Mouse (Mus musculus) erythroid progenitor cell, adult 5-6 weeks (primary cell): Measurements from ENCODE around the gene Zyx. TPM values are rescaled to one million over a fixed set of nuclear protein-coding genes. Genes with fewer than 3 reads are reported as not detected.

Source experiments
- ATAC-seq: replicated peaks from 2 replicates; pipeline ENCODE4 v1.8.0; 2016; ENCODE audit warnings: moderate number of reproducible peaks, mild to moderate bottlenecking, moderate TSS enrichment, inconsistent platforms; ENCODE audit not compliant: poor library complexity, low FRiP score, severe bottlenecking
- total RNA-seq, 2 experiments: library from RNA; stranded (forward) in 1 of 2; stranded (reverse) in 1 of 2; fragments of 150-400 nt in 1 of 2; fragments of 186-747, 209-891 nt in 1 of 2; gene quantifications; 2 replicates each; pipeline versions ENCODE4 v1.2.3 to v1.2.4; 2015 to 2017; ENCODE audit warnings: low replicate concordance in 2 of 2

The Zyx gene
- total RNA-seq, 2 experiments from 2014 or later, result 12.8 to 37.3 TPM

- no peak for ATAC-seq
Measured at GRCm38 (mm10) chr6:42391796-42392330, 42.4 kb downstream of the Zyx start.

- no peak for ATAC-seq
Measured at GRCm38 (mm10) chr6:42395960-42396809, 46.8 kb downstream of the Zyx start.

- ATAC-seq, result no peak
Measured at GRCm38 (mm10) chr6:42397041-42397657, 47.7 kb downstream of the Zyx start.

DNA sequence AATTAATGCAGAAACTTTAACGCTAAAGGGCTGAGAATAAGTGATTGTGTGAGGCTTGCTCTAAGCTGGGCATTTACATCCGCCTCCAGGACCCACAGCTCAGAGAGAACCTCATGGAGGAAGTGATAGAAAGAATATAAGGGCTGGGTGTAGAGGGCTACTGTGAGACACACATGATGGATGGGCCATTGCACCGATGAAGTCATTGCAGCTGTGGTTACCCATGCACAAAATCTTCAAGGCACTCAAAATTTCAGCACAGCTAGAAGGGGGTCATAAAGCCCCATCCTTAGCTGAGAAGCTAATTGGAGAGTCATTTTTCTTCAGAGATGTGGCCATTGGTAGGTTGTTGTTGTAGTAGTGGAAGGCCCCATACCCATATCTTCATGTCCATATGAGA is 48.9 kb downstream of the Zyx start:
- ATAC-seq, result no peak

GRCm38 (mm10) chr6:42398998-42399397 is 49.6 kb downstream of the Zyx start:
- no peak for ATAC-seq

DNA sequence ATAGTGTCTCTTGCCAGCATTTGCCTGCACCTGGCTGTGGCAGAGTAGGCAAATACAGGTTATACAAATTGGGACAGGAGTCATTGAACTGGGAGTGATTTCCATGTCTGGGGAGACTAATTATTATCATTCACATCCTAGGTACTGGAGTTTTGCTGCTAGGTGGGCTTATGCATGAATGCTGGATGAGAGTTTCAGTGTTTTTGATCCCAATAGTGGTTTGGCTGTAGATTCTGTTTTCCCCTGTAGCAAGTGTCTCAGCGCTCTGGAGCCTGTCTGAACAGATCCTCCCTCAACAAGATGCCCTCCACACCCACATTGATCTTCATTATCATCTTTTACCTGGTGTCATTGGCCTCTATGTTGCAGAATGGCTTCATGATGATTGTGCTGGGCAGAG is 50.5 kb downstream of the Zyx start, which contains the start of gene Tas2r143:
TSS of gene Tas2r143 (plus strand) at position 301 of the 400 bp plus-strand sequence.
- no peak for ATAC-seq

DNA sequence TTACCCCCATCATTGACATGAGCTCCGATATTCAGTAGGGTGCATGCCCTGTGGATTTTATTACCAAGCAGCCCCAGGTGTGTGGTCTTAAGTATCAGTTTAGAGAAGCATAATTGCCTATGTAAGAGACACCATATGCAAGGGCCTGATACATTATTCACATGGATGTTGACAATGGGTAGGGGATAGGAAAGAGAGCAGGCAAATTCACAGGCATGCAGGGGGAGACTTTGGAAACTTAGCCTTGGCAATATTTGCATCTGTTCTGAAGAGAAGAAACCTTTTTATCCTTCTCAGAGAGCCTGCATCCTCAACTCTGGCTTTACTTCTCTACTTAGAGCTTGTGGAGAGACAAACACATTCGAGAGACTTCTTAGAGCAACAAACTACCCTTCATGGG is 55.7 kb downstream of the Zyx start, which contains the start of gene Tas2r135:
TSS of gene Tas2r135 (plus strand) at position 301 of the 400 bp plus-strand sequence.
- no peak for ATAC-seq

Other genes starting within 250 kb of the Zyx start
- not detected in 2 replicates for gene Tas2r139, start 208.7 kb upstream of the Zyx start, total RNA-seq (2015; ENCODE audit: low replicate concordance)
- gene Tas2r139, start 208.7 kb upstream of the Zyx start, total RNA-seq (2017; ENCODE audit: low replicate concordance), result not detected in 2 replicates
- not detected in 2 replicates for gene Tas2r144, start 134.3 kb upstream of the Zyx start, total RNA-seq (2015; ENCODE audit: low replicate concordance)
- gene Tas2r144, start 134.3 kb upstream of the Zyx start, total RNA-seq (2017; ENCODE audit: low replicate concordance), result not detected in 2 replicates
- gene Gstk1, start 103.7 kb upstream of the Zyx start, total RNA-seq (2015; ENCODE audit: low replicate concordance), result 5.4 and 20.1 TPM in 2 replicates
- gene Gstk1, start 103.7 kb upstream of the Zyx start, total RNA-seq (2017; ENCODE audit: low replicate concordance), result 2.1 and 3.8 TPM in 2 replicates
- not detected in 2 replicates for gene Tmem139, start 87.7 kb upstream of the Zyx start, total RNA-seq (2015; ENCODE audit: low replicate concordance)
- gene Tmem139, start 87.7 kb upstream of the Zyx start, total RNA-seq (2017; ENCODE audit: low replicate concordance), result not detected in 2 replicates
- gene Casp2, start 84.6 kb upstream of the Zyx start, total RNA-seq (2015; ENCODE audit: low replicate concordance), result 66.3 and 108 TPM in 2 replicates
- gene Casp2, start 84.6 kb upstream of the Zyx start, total RNA-seq (2017; ENCODE audit: low replicate concordance), result 46.6 and 60.7 TPM in 2 replicates
- gene Clcn1, start 62.9 kb upstream of the Zyx start, total RNA-seq (2015; ENCODE audit: low replicate concordance), result 1.3 TPM in 1 of 2 replicates, not detected in the other
- 0.38 TPM in 1 of 2 replicates, not detected in the other for gene Clcn1, start 62.9 kb upstream of the Zyx start, total RNA-seq (2017; ENCODE audit: low replicate concordance)
- not detected in 2 replicates for gene Fam131b, start 25.0 kb upstream of the Zyx start, total RNA-seq (2015; ENCODE audit: low replicate concordance)
- not detected in 2 replicates for gene Fam131b, start 25.0 kb upstream of the Zyx start, total RNA-seq (2017; ENCODE audit: low replicate concordance)
- not detected in 2 replicates for gene Epha1, start 23.6 kb downstream of the Zyx start, total RNA-seq (2015; ENCODE audit: low replicate concordance)
- not detected in 2 replicates for gene Epha1, start 23.6 kb downstream of the Zyx start, total RNA-seq (2017; ENCODE audit: low replicate concordance)
- not detected in 2 replicates for gene Tas2r143, start 50.6 kb downstream of the Zyx start, total RNA-seq (2015; ENCODE audit: low replicate concordance)
- gene Tas2r143, start 50.6 kb downstream of the Zyx start, total RNA-seq (2017; ENCODE audit: low replicate concordance), result not detected in 2 replicates
- not detected in 2 replicates for gene Tas2r135, start 55.8 kb downstream of the Zyx start, total RNA-seq (2015; ENCODE audit: low replicate concordance)
- not detected in 2 replicates for gene Tas2r135, start 55.8 kb downstream of the Zyx start, total RNA-seq (2017; ENCODE audit: low replicate concordance)
- not detected in 2 replicates for gene Tas2r126, start 84.9 kb downstream of the Zyx start, total RNA-seq (2015; ENCODE audit: low replicate concordance)
- not detected in 2 replicates for gene Tas2r126, start 84.9 kb downstream of the Zyx start, total RNA-seq (2017; ENCODE audit: low replicate concordance)
- not detected in 2 replicates for gene Olfr458, start 115.6 kb downstream of the Zyx start, total RNA-seq (2015; ENCODE audit: low replicate concordance)
- not detected in 2 replicates for gene Olfr458, start 115.6 kb downstream of the Zyx start, total RNA-seq (2017; ENCODE audit: low replicate concordance)
- not detected in 2 replicates for gene Olfr457, start 126.7 kb downstream of the Zyx start, total RNA-seq (2015; ENCODE audit: low replicate concordance)
- not detected in 2 replicates for gene Olfr457, start 126.7 kb downstream of the Zyx start, total RNA-seq (2017; ENCODE audit: low replicate concordance)
- gene Olfr456, start 137.6 kb downstream of the Zyx start, total RNA-seq (2015; ENCODE audit: low replicate concordance), result not detected in 2 replicates
- gene Olfr456, start 137.6 kb downstream of the Zyx start, total RNA-seq (2017; ENCODE audit: low replicate concordance), result not detected in 2 replicates
- not detected in 2 replicates for gene Olfr455, start 198.0 kb downstream of the Zyx start, total RNA-seq (2015; ENCODE audit: low replicate concordance)
- not detected in 2 replicates for gene Olfr455, start 198.0 kb downstream of the Zyx start, total RNA-seq (2017; ENCODE audit: low replicate concordance)
- gene Tcaf3, start 248.1 kb downstream of the Zyx start, total RNA-seq (2015; ENCODE audit: low replicate concordance), result not detected in 2 replicates
- gene Tcaf3, start 248.1 kb downstream of the Zyx start, total RNA-seq (2017; ENCODE audit: low replicate concordance), result not detected in 2 replicates